In the genomic region with DNA sequence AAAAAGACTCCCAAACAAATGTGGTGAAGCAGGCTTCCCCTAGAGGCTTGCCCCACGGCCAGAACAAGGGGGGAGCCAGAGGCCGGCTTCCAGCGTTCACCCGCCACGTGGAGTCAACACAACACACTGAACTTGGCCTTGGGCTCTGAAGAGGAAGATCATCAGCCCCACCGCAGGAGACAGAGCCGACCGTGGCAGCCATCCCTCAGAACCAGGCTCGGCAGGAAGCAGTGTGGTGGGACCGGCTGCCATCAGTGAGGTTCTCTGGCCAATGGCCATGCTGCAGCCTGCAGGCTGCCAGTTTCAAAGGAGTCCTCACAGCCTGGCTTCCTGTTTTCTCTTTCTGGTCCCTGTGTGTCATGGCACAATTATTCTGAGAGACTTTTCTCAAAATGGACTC, we compare ENCODE assay signal across 8 mouse cellular contexts.
DNase-seq lines count a peak whose midpoint lies in the region; ATAC-seq and TF ChIP-seq lines count a peak whose summit lies in the region.
"Had no signal": no experiment of that assay in that cellular context is flagged by ENCODE, and none has a peak within 500 bp of the region (broad histone marks: within the 10 kb centered on the region; RNA-seq: fewer than 3 reads in every experiment).

No protein-coding gene starts in this region.

- DNase-seq in heart, postnatal 4 days, result peak; percentile 21
- DNase-seq in heart, adult 18-20 months, result no peak
- peak; percentile 16 for DNase-seq in thymus, adult 2 months
- DNase-seq in thymus, postnatal 10 days (ENCODE audit: low spot score in 2 of 2), result no peak
- DNase-seq in fibroblast of lung, adult 2 months (ENCODE audit: low read depth), result peak; percentile 35
- no peak for DNase-seq in liver, postnatal 0 days

- no peak overlapping the region for H3K4me3 ChIP-seq in thymus, adult 2 months (ENCODE audit: control insufficient read depth, insufficient read depth, low read length)
- no peak overlapping the region for H3K4me3 ChIP-seq in intestine, embryonic 15.5 days (replicated peaks)
- no peak overlapping the region for H3K4me3 ChIP-seq in liver, postnatal 0 days (ENCODE audit: low read depth, low read length)
- H3K4me3 ChIP-seq: limb, embryonic 12.5 days had no signal

- TF ChIP-seq CTCF in thymus, adult 2 months (IDR thresholded peaks at IDR 0.05; ENCODE audit: borderline replicate concordance, control insufficient read depth, extremely low read depth, insufficient read depth, low read length, poor library complexity), result no peak
- TF ChIP-seq CTCF in liver, postnatal 0 days (IDR thresholded peaks at IDR 0.05; ENCODE audit: low read depth), result no peak

- H3K9ac ChIP-seq in intestine, embryonic 15.5 days, result no peak overlapping the region
- H3K9ac ChIP-seq in liver, postnatal 0 days (replicated peaks), result no peak overlapping the region
- H3K9ac ChIP-seq: limb, embryonic 12.5 days had no signal

- H3K9me3 ChIP-seq in intestine, embryonic 15.5 days, result no peaks in the 10 kb centered on the region
- H3K9me3 ChIP-seq in liver, postnatal 0 days (ENCODE audit: low read length), result no peaks in the 10 kb centered on the region
- H3K9me3 ChIP-seq: limb, embryonic 12.5 days had no signal

- H3K27me3 ChIP-seq in thymus, adult 2 months (ENCODE audit: control insufficient read depth, insufficient read depth, low read length), result no peaks in the 10 kb centered on the region
- H3K27me3 ChIP-seq in intestine, embryonic 15.5 days (replicated peaks), result no peaks in the 10 kb centered on the region
- peaks cover 4% of the 10 kb centered on the region; the same call in 1 of the 2 replicates for H3K27me3 ChIP-seq in liver, postnatal 0 days (ENCODE audit: insufficient read depth, low read length)
- H3K27me3 ChIP-seq: limb, embryonic 12.5 days had no signal

- no peak for TF ChIP-seq POLR2A in thymus, adult 2 months (IDR thresholded peaks at IDR 0.05; ENCODE audit: control insufficient read depth, extremely low read depth, insufficient read depth, low read length, poor library complexity)

- H3K4me1 ChIP-seq in thymus, adult 2 months (replicated peaks; ENCODE audit: control insufficient read depth, insufficient read depth, low read length), result no peaks in the 10 kb centered on the region
- H3K4me1 ChIP-seq in intestine, embryonic 15.5 days (replicated peaks), result peaks cover 11% of the 10 kb centered on the region; the same call in 1 of the 2 replicates
- no peaks in the 10 kb centered on the region for H3K4me1 ChIP-seq in liver, postnatal 0 days (ENCODE audit: insufficient read depth)

- TF ChIP-seq EP300 in liver, postnatal 0 days (IDR thresholded peaks at IDR 0.05; ENCODE audit: low read depth), result no peak

- WGBS in thymus, adult 2 months, result 8% methylated on average over 10 of the region's 10 CpGs
- WGBS in intestine, embryonic 15.5 days, result 60% methylated on average over 10 of the region's 10 CpGs
- 35% methylated on average over 10 of the region's 10 CpGs for WGBS in liver, postnatal 0 days (ENCODE audit: insufficient replicate concordance)

- no peaks in the 10 kb centered on the region for H3K36me3 ChIP-seq in thymus, adult 2 months (ENCODE audit: control insufficient read depth, insufficient read depth, low read length)
- H3K36me3 ChIP-seq in intestine, embryonic 15.5 days, result no peaks in the 10 kb centered on the region
- no peaks in the 10 kb centered on the region for H3K36me3 ChIP-seq in liver, postnatal 0 days (replicated peaks; ENCODE audit: insufficient read depth, low read length)
- H3K36me3 ChIP-seq: limb, embryonic 12.5 days had no signal

- H3K27ac ChIP-seq in thymus, adult 2 months (ENCODE audit: control insufficient read depth, insufficient read depth, low read length), result no peak overlapping the region
- H3K27ac ChIP-seq in intestine, embryonic 15.5 days, result no peak overlapping the region
- H3K27ac ChIP-seq in liver, postnatal 0 days (ENCODE audit: low read depth), result no peak overlapping the region
- H3K27ac ChIP-seq: limb, embryonic 12.5 days had no signal

- no peak for ATAC-seq in intestine, embryonic 15.5 days
- ATAC-seq in liver, postnatal 0 days, result no peak

- no peak overlapping the region for H3K4me2 ChIP-seq in intestine, embryonic 15.5 days (replicated peaks)
- H3K4me2 ChIP-seq in liver, postnatal 0 days (ENCODE audit: low read depth, low read length), result no peak overlapping the region
- H3K4me2 ChIP-seq: limb, embryonic 12.5 days had no signal

Comparison
In these comparisons a context has a peak if more than half of its experiments do, and no peak if none do; other contexts are left out.
1. DNase-seq: peak in heart, postnatal 4 days (single experiment), thymus, adult 2 months (single experiment) and fibroblast of lung, adult 2 months (single experiment); none in heart, adult 18-20 months (0 of 2), thymus, postnatal 10 days (0 of 2) and liver, postnatal 0 days (single experiment).